Mouse (Mus musculus) gastrocnemius, postnatal 10 days (tissue): ENCODE results near the gene Wbp2. TPM values are rescaled to one million over a fixed set of nuclear protein-coding genes. Genes with fewer than 3 reads are reported as not detected.
A peak's percentile ranks its signal among the peaks of the same experiment; 100 is the strongest.
"Not testable (repeated sequence)": the region's sequence is repeated elsewhere in the genome, so short reads cannot be mapped to it uniquely, and the experiment has no call there.

Experiments
- DNase-seq: peaks from one replicate; pipeline ENCODE4 v3.0.0; 2021; ENCODE audit warnings: mixed read lengths
- long read RNA-seq, 2 experiments: library from polyadenylated mRNA; stranded (forward); transcript quantifications; one replicate each; pipeline ENCODE4 v2.0.0; 2021
- total RNA-seq, 2 experiments: library from RNA; stranded (reverse); gene quantifications; 2 replicates each; pipeline ENCODE4 v1.2.3; 2021

Wbp2 gene
- 10 to 100 TPM; 64.8 to 66.8 TPM for total RNA-seq
- long read RNA-seq, experiment 1, transcript Wbp2-201 (8 exons, 1,826 nt) = major isoform, 66 of 76 reads
- long read RNA-seq, experiment 1, partial matches to known transcripts = 1 of 76 reads
- long read RNA-seq, experiment 1, other reads (novel, unspliced or antisense) = 6 of 76 reads
- long read RNA-seq, experiment 2, transcript Wbp2-201 (8 exons, 1,826 nt) = major isoform, 66 of 80 reads
- long read RNA-seq, experiment 2, partial matches to known transcripts = 5 of 80 reads
- long read RNA-seq, experiment 2, other reads (novel, unspliced or antisense) = 7 of 80 reads

GRCm38 (mm10) chr11:116086258-116087193 is at the start of gene Wbp2:
Gene Wbp2, minus strand, starts transcription at chr11:116086995.
- peak; percentile 96 for DNase-seq

- no peak for DNase-seq
These were observed 47.4 kb upstream of the Wbp2 start for GRCm38 (mm10) chr11:116134171-116134570.

- DNase-seq = no peak
These were observed 46.7 kb upstream of the Wbp2 start for GRCm38 (mm10) chr11:116133497-116133896.

GRCm38 (mm10) chr11:116132366-116133333 is 45.9 kb upstream of the Wbp2 start:
- no peak for DNase-seq

GRCm38 (mm10) chr11:116131349-116132170 is 44.8 kb upstream of the Wbp2 start:
- no peak for DNase-seq

- peak; percentile 89 for DNase-seq
These were observed 43.9 kb upstream of the Wbp2 start, which contains the start of gene Trim65 for GRCm38 (mm10) chr11:116130488-116131205. Gene Trim65, minus strand, starts transcription at chr11:116131128.

GRCm38 (mm10) chr11:116129993-116130487 is 43.2 kb upstream of the Wbp2 start:
- DNase-seq = no peak

GRCm38 (mm10) chr11:116129091-116129790 is 42.4 kb upstream of the Wbp2 start:
- no peak for DNase-seq

GRCm38 (mm10) chr11:116127986-116128385 is 41.2 kb upstream of the Wbp2 start:
- no peak for DNase-seq

GRCm38 (mm10) chr11:116127156-116127980 is 40.6 kb upstream of the Wbp2 start, which contains the start of gene Trim47:
Gene Trim47, minus strand, starts transcription at chr11:116127210.
- DNase-seq = peak; percentile 77

GRCm38 (mm10) chr11:116126261-116126660 is 39.5 kb upstream of the Wbp2 start:
- DNase-seq = no peak

- DNase-seq = not testable (repeated sequence)
These were observed 35.0 kb upstream of the Wbp2 start for GRCm38 (mm10) chr11:116121731-116122245.

GRCm38 (mm10) chr11:116117819-116118218 is 31.0 kb upstream of the Wbp2 start:
- no peak for DNase-seq

- no peak for DNase-seq
These were observed 30.4 kb upstream of the Wbp2 start for GRCm38 (mm10) chr11:116117241-116117640.

GRCm38 (mm10) chr11:116111611-116112203 is 24.9 kb upstream of the Wbp2 start:
- DNase-seq = no peak

GRCm38 (mm10) chr11:116111067-116111466 is 24.3 kb upstream of the Wbp2 start:
- no peak for DNase-seq

GRCm38 (mm10) chr11:116110540-116110939 is 23.7 kb upstream of the Wbp2 start:
- no peak for DNase-seq

GRCm38 (mm10) chr11:116110131-116110530 is 23.3 kb upstream of the Wbp2 start:
- peak; percentile 91 for DNase-seq
